Mouse (Mus musculus): ENCODE data around the gene Olfr267. TPM values are rescaled to one million over a fixed set of nuclear protein-coding genes. Genes with fewer than 3 reads are reported as not detected.

Olfr267 gene
- polyA plus RNA-seq, 1 experiment from 2014 or later = not detected

Other genes starting within 250 kb of the Olfr267 start
- 53.4 and 54.1 TPM in 2 replicates for gene Lpar1, start 233.8 kb downstream of the Olfr267 start, polyA plus RNA-seq (2015; fragmentation: Nextera tagmentation; extraction: Ambion mirVana)
- gene Ecpas, start 125.0 kb upstream of the Olfr267 start, polyA plus RNA-seq (2015; fragmentation: Nextera tagmentation; extraction: Ambion mirVana) = 21.4 and 23.7 TPM in 2 replicates
- gene Zkscan16, start 155.9 kb upstream of the Olfr267 start, polyA plus RNA-seq (2015; fragmentation: Nextera tagmentation; extraction: Ambion mirVana) = 0.16 and 0.29 TPM in 2 replicates
- 44.9 and 45.5 TPM in 2 replicates for gene Ptgr1, start 199.4 kb upstream of the Olfr267 start, polyA plus RNA-seq (2015; fragmentation: Nextera tagmentation; extraction: Ambion mirVana)
- 5.6 and 8.3 TPM in 2 replicates for gene Dnajc25, start 207.3 kb upstream of the Olfr267 start, polyA plus RNA-seq (2015; fragmentation: Nextera tagmentation; extraction: Ambion mirVana)
- 9.3 and 10.8 TPM in 2 replicates for gene Gm20503, start 215.5 kb upstream of the Olfr267 start, polyA plus RNA-seq (2015; fragmentation: Nextera tagmentation; extraction: Ambion mirVana)
- 76.5 and 86.1 TPM in 2 replicates for gene Gng10, start 247.4 kb upstream of the Olfr267 start, polyA plus RNA-seq (2015; fragmentation: Nextera tagmentation; extraction: Ambion mirVana)

Measured in intestine, embryonic 16.5 days (tissue).